Mouse (Mus musculus): ENCODE results near the gene Cftr. TPM values are rescaled to one million over a fixed set of nuclear protein-coding genes. Genes with fewer than 3 reads are reported as not detected.

The Cftr gene
- total RNA-seq, 1 experiment from 2014 or later = not detected

DNA sequence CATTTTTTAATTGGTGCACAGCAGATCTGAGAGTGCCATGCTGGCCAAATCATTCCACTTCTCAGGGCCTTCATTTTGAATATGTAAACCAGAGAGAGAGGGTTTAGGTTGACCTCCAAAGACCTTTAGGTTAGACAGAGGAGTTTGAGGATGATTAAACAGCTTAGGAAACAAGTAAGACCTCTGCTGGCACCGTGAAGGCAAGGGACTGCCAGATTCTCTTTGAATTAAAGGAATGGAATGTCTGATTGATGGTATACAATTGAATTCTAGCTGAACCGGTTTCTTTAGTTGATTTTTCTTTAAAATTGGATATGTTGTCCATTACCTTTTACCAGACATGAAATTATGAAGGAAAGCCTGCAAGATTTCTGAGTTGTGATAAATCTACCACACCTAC is 140.5 kb downstream of the Cftr start:
- no peak for ATAC-seq (replicated peaks; ENCODE audit: low read depth, poor library complexity, severe bottlenecking)

DNA sequence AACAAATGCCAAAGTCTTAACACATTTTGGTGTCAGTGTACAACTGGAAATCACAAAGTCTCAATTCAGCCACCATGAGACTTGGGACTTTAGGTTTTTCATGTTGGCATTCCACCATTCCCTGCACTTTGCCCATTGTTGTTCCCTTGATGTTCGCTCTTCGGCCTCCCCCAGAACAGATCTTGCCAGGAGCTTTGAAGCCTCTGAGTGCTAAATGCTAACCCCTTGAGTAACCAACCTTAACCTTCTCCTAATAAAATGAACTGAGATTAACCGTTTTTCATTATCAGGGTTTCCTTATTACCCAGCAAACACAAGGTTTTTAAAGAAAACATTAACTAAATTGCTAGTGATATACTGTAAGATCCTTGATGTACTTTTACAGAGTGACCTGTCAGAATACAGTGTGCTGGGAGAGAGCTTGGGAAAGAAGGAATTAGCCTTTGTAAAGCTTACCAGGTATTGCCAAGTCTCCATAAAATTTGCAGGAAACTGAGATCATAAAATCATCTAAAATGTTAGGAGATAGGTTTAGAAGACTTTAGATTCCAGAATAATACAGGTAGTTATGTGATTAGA is 144.0 kb downstream of the Cftr start:
- ATAC-seq (replicated peaks; ENCODE audit: low read depth, poor library complexity, severe bottlenecking) = no peak

DNA sequence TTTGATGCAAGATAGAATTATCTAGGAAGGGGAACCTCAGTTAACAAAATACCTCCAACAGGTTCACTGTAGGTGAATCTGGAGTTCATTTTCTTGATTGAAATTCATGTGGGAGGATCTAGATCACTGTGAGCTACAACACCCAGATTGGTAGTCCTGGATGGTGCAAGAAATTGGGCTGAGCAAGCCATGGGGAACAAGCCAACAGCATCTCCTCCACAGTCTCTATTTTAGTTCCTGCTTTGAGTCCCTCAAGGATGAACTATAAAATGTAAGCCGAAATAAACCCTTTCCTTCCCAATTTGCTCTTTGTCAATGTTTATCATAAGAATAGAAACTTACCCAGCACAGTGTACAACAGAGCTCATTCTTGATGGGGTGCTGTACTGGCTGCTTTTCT is 152.5 kb downstream of the Cftr start:
- no peak for ATAC-seq (replicated peaks; ENCODE audit: low read depth, poor library complexity, severe bottlenecking)

DNA sequence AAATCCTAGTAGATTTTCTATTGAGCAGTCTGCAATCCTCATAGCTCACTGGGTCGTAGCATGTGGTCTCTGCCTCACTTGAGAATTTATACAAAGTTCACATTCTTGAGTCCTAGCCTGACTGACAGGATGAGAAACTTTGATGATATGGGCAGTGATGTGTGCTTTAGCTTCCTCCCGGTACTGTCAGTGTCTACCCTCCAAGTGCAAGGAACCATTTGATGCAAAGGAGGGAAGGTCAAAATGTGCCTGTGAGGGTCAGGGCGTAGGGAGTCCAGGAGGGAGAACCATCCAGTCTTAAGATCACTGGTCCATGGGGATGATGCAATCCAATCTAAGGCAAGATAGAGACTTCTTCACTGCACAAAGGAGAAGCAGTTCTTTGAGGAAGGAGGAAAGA is 164.9 kb downstream of the Cftr start:
- ATAC-seq (replicated peaks; ENCODE audit: low read depth, poor library complexity, severe bottlenecking) = no peak

DNA sequence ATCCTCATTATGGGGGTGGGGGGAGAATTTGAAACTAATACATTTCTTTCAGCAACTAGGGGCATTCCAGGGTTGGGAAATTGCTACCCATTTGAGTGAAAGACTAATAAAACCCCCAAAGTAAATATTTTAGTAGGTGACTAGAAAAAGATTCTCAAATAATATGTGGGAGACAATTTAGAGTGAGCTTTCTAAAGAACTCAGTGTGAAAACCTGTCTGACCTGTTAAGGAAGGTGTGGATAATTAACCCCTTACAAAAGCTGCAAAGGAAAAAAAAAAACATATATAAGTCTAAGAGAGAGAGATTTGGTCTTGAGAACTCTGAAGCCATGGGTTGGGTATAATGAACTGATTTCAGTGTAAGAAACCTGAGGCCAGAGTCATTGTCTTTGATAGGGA is 167.8 kb downstream of the Cftr start:
- ATAC-seq (replicated peaks; ENCODE audit: low read depth, poor library complexity, severe bottlenecking) = no peak

DNA sequence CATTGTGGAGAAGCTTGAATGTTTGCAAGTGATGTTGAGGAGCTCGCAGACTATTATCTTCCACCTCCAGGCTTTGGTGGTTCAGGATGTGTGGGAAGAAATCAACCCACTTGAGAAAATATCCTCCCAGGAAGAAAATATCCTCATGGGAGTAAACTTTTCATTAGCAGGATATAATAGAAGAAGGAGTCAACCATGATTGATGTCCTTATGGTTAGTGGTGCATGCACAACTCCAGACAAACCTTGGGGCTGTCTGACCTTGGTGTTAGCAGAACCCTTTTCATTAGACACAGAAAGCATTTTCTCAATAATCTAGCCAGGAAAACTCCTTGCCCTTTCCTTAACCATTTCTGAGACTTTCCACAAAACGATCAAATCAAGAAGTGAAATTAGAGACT is 173.8 kb downstream of the Cftr start:
- ATAC-seq (replicated peaks; ENCODE audit: low read depth, poor library complexity, severe bottlenecking) = no peak

DNA sequence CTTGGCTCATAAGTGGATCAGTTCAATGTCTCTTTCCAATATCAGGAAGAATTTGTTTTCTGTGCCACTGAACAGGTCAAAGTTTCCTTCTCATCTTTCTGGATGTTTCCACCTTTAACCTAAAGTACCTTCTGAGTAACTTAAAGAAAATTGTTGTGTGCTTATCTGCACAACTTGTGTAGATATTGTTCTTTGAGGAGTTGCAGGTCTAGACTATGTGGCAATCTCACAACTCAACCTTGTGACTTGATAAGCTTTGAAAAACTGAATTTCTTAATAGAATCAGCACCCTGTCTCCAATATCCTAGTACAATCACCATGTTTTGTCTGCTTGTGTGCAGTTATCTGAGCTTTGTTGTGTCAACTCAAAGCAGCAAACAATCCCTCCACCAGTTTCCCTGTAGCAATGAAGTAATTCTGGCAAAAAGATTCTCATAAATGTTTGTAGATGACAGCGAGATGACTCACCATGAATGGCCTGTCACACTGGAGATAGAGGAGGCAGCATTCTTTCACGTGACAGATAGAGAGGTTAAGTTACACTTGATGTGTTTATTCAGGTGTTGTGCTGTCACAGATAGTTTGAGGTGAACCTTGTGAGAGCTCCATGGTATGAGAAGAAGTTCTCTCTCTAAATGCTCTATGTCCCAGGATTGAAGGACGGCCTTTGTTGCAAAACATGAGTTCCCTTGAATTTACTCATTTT is 178.8 kb downstream of the Cftr start:
- ATAC-seq (replicated peaks; ENCODE audit: low read depth, poor library complexity, severe bottlenecking) = no peak

DNA sequence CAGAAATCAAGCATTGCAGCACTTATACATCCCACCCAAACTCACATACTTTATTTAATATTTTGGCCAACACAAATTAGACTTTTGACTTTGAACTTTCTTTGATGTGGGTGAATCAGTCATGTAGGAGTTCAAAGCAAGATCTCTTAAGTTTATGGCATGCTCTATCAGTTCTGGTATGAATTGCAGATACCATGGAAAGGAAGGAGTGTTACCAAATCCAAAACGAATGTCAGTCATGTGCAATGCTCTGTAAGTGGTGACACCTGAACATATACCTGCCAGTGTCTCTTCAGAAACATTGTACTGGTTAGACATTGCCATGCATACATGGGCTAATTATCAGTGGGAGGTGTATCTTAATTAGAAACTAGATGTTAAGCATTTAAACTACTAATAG is 189.7 kb downstream of the Cftr start:
- no peak for ATAC-seq (replicated peaks; ENCODE audit: low read depth, poor library complexity, severe bottlenecking)

DNA sequence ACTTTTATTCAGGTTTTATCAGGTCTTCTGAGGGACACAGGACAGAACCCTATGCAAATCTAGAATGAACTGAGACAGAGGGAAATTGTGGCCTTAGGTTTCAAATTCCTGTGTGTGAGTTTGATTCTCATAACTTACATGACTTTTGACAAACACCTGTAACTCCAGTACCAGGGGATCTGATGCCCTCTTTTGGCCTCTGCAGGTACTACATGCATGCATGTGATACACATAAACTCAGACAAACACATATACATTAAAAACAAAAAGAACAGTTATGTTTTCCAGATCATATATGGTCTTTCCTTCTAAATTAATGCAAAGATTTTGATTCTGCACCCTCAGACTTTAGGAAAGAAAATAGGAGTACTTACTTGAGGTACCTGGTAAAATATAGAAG is 190.5 kb downstream of the Cftr start:
- no peak for ATAC-seq (replicated peaks; ENCODE audit: low read depth, poor library complexity, severe bottlenecking)

DNA sequence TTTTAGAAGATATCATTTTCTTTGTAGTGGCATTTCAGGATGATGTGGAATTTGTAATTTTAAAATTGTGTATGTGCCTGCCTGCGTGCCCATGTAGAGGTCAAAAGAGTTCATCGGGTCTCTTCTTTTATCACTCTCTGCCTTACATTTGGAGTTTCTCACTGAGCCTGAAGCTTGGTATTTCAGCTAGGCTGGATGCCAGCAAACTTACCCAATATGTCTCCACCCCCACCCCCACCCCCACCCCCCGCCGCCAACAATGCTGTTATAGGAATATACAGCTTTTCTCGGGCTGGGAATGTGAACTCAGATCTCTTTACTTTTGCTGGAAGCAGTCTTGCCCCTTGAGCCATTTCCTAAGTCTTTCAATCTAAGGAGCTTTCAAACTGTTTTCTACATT is 191.7 kb downstream of the Cftr start:
- no peak for ATAC-seq (replicated peaks; ENCODE audit: low read depth, poor library complexity, severe bottlenecking)

DNA sequence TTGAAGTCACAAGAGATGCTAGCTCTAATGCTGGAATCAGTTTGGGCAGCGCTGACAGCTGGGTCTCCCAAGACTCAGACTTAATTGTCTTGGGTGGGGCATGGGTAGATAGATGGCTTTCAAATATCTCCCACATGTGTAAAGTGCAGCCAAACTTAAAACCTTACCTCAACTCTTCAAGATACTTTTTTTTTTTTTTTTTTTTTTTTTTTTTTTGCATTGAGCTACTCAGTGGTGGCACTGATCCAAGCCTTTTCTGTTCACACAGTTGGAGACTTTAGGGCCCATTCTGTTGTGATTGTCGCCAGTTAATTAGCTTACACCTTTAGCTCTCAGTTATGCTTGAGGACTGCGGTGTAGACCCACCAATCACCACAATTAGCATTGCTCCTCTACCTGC is 198.6 kb downstream of the Cftr start:
- no peak for ATAC-seq (replicated peaks; ENCODE audit: low read depth, poor library complexity, severe bottlenecking)

DNA sequence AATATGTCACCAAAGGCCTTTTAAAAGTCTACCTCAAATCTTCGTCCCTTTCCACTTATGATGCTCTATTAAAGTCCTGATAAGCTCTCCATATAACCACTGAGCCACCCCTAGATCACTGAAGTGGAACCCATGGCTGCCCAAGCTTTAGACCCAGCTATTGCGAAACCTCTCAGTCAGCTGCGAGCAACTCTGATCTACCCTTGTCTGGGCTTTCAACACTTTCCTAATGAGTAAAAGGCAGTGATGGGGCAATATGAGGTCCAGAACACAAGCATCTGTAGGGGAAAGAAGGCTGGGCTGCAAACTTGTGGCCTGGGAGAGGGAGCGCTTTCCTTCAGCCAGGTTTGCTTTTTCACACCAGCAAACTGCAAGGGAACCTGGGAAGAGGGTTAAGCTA is 199.2 kb downstream of the Cftr start:
- no peak for ATAC-seq (replicated peaks; ENCODE audit: low read depth, poor library complexity, severe bottlenecking)

Other genes starting within 250 kb of the Cftr start
- gene Wnt2, start 140.1 kb upstream of the Cftr start, total RNA-seq (2017) = not detected in 2 replicates
- gene Asz1, start 61.6 kb upstream of the Cftr start, total RNA-seq (2017) = not detected in 2 replicates

Data from common myeloid progenitor, adult 5-6 weeks (primary cell).